Mouse (Mus musculus) neural tube, embryonic 13.5 days (tissue): ENCODE measurements at regions not wholly inside any gene's neighbourhood (a gene's known extent, or its start where the extent isn't known, plus 50 kb on each side); places are given as distances from the start of the nearest gene placed in this dataset.

Experiments
- ATAC-seq: fragments of 200-750 bp; cut with Nextera tagmentation; 2 replicates; pipeline ENCODE4 v1.8.0; 2017; ENCODE audit warnings: low read depth, mild to moderate bottlenecking, moderate TSS enrichment, moderate library complexity
- H3K27ac ChIP-seq: fragments of 300-500 bp; sonication (generic); replicated peaks from 2 replicates; pipeline ENCODE4 v1.5.1; 2015; ENCODE audit warnings: moderate library complexity, mild to moderate bottlenecking, inconsistent platforms
- H3K27me3 ChIP-seq: fragments of 300-500 bp; sonication (generic); 2 replicates; pipeline ENCODE4 v1.6.1; 2015; ENCODE audit warnings: mild to moderate bottlenecking, inconsistent platforms
- H3K36me3 ChIP-seq: fragments of 300-500 bp; sonication (generic); 2 replicates; pipeline ENCODE4 v1.6.1; 2015; ENCODE audit warnings: mild to moderate bottlenecking, inconsistent platforms
- H3K4me1 ChIP-seq: fragments of 300-500 bp; sonication (generic); replicated peaks from 2 replicates; pipeline ENCODE4 v1.6.1; 2015; ENCODE audit warnings: inconsistent platforms
- H3K4me2 ChIP-seq: fragments of 300-500 bp; sonication (generic); 2 replicates; pipeline ENCODE4 v1.6.1; 2015; ENCODE audit warnings: inconsistent platforms, mild to moderate bottlenecking, moderate library complexity
- H3K4me3 ChIP-seq: fragments of 300-500 bp; sonication (generic); 2 replicates; pipeline ENCODE4 v1.5.1; 2015; ENCODE audit warnings: mild to moderate bottlenecking, inconsistent platforms
- H3K9ac ChIP-seq: fragments of 300-500 bp; sonication (generic); 2 replicates; pipeline ENCODE4 v1.6.1; 2015; ENCODE audit warnings: moderate library complexity, mild to moderate bottlenecking, inconsistent platforms
- H3K9me3 ChIP-seq: fragments of 300-500 bp; sonication (generic); 2 replicates; pipeline ENCODE4 v1.6.1; 2016; ENCODE audit warnings: inconsistent platforms
- WGBS: fragments of 180-500 bp; shearing (Covaris S2); methylation state at CpG from one replicate; pipeline ENCODE4 v1.1.7; 2015; 5-methylcytosine and 5-hydroxymethylcytosine counted together

GRCm38 (mm10) chr4:95166503-95166902 is 114.5 kb upstream of the Jun start:
- Histone ChIP-seq H3K9ac (no peak overlapping the region), H3K9me3 (no peaks in the 10 kb centered on the region), H3K27me3 (no peaks in the 10 kb centered on the region), H3K4me3 (no peak overlapping the region), H3K4me2 (no peak overlapping the region), H3K36me3 (no peaks in the 10 kb centered on the region), H3K27ac (no peak overlapping the region), H3K4me1 (peaks cover 3% of the 10 kb centered on the region; the same call in 1 of the 2 replicates)
- no peak for ATAC-seq
- WGBS = 84% methylated on average over 5 of the region's 5 CpGs

- Histone ChIP-seq H3K4me2 (no peak overlapping the region), H3K27me3 (no peaks in the 10 kb centered on the region), H3K4me3 (no peak overlapping the region), H3K36me3 (no peaks in the 10 kb centered on the region), H3K9ac (no peak overlapping the region), H3K4me1 (no peaks in the 10 kb centered on the region), H3K9me3 (no peaks in the 10 kb centered on the region), H3K27ac (no peak overlapping the region)
- no peak for ATAC-seq
- WGBS = 91% methylated on average over 1 of the region's 1 CpGs
These were observed 115.2 kb upstream of the Jun start for GRCm38 (mm10) chr4:95167216-95167615.

- Histone ChIP-seq H3K4me3 (no peak overlapping the region), H3K9ac (no peak overlapping the region), H3K27me3 (no peaks in the 10 kb centered on the region), H3K9me3 (no peaks in the 10 kb centered on the region), H3K4me1 (no peaks in the 10 kb centered on the region), H3K4me2 (no peak overlapping the region), H3K27ac (no peak overlapping the region), H3K36me3 (no peaks in the 10 kb centered on the region)
- 70% methylated on average over 2 of the region's 2 CpGs for WGBS
- ATAC-seq = no peak
These were observed 117.7 kb upstream of the Jun start for GRCm38 (mm10) chr4:95169702-95170101.

- Histone ChIP-seq H3K9me3 (no peaks in the 10 kb centered on the region), H3K4me3 (no peak overlapping the region), H3K4me2 (no peak overlapping the region), H3K4me1 (no peaks in the 10 kb centered on the region), H3K9ac (no peak overlapping the region), H3K36me3 (no peaks in the 10 kb centered on the region), H3K27ac (no peak overlapping the region), H3K27me3 (no peaks in the 10 kb centered on the region)
- WGBS = 90% methylated on average over 2 of the region's 2 CpGs
- ATAC-seq = no peak
These were observed 125.7 kb upstream of the Jun start for GRCm38 (mm10) chr4:95177753-95178152.

- H3K4me3 ChIP-seq = no peak overlapping the region
- 65% methylated on average over 3 of the region's 3 CpGs for WGBS
- no peaks in the 10 kb centered on the region for H3K36me3 ChIP-seq
- H3K9me3 ChIP-seq = no peaks in the 10 kb centered on the region
- no peaks in the 10 kb centered on the region for H3K4me1 ChIP-seq
- no peak overlapping the region for H3K27ac ChIP-seq
- no peak for ATAC-seq
- no peak overlapping the region for H3K4me2 ChIP-seq
- H3K27me3 ChIP-seq = no peaks in the 10 kb centered on the region
- no peak overlapping the region for H3K9ac ChIP-seq
These were observed 126.4 kb upstream of the Jun start for GRCm38 (mm10) chr4:95178467-95178866.

- no peak overlapping the region for H3K4me2 ChIP-seq
- no peak overlapping the region for H3K27ac ChIP-seq
- H3K4me3 ChIP-seq = no peak overlapping the region
- H3K27me3 ChIP-seq = no peaks in the 10 kb centered on the region
- no peak overlapping the region for H3K9ac ChIP-seq
- no peaks in the 10 kb centered on the region for H3K36me3 ChIP-seq
- WGBS = 68% methylated on average over 8 of the region's 8 CpGs
- no peaks in the 10 kb centered on the region for H3K9me3 ChIP-seq
- H3K4me1 ChIP-seq = no peaks in the 10 kb centered on the region
- no peak for ATAC-seq
These were observed 126.9 kb upstream of the Jun start for GRCm38 (mm10) chr4:95178900-95179299.

GRCm38 (mm10) chr4:95180446-95180845 is 128.4 kb upstream of the Jun start:
- Histone ChIP-seq H3K4me1 (no peaks in the 10 kb centered on the region), H3K4me3 (no peak overlapping the region), H3K27ac (no peak overlapping the region), H3K4me2 (no peak overlapping the region), H3K9ac (no peak overlapping the region), H3K36me3 (no peaks in the 10 kb centered on the region), H3K9me3 (no peaks in the 10 kb centered on the region), H3K27me3 (no peaks in the 10 kb centered on the region)
- WGBS = 94% methylated on average over 5 of the region's 5 CpGs
- no peak for ATAC-seq

GRCm38 (mm10) chr4:95180999-95181398 is 129.0 kb upstream of the Jun start:
- H3K4me3 ChIP-seq = no peak overlapping the region
- no peak for ATAC-seq
- H3K27ac ChIP-seq = no peak overlapping the region
- H3K4me2 ChIP-seq = no peak overlapping the region
- no peaks in the 10 kb centered on the region for H3K9me3 ChIP-seq
- no peaks in the 10 kb centered on the region for H3K27me3 ChIP-seq
- H3K9ac ChIP-seq = no peak overlapping the region
- no peaks in the 10 kb centered on the region for H3K4me1 ChIP-seq
- H3K36me3 ChIP-seq = no peaks in the 10 kb centered on the region

- 86% methylated on average over 4 of the region's 4 CpGs for WGBS
- Histone ChIP-seq H3K4me3 (no peak overlapping the region), H3K27me3 (no peaks in the 10 kb centered on the region), H3K36me3 (no peaks in the 10 kb centered on the region), H3K4me2 (no peak overlapping the region), H3K4me1 (no peaks in the 10 kb centered on the region), H3K27ac (no peak overlapping the region), H3K9ac (no peak overlapping the region), H3K9me3 (no peaks in the 10 kb centered on the region)
- no peak for ATAC-seq
These were observed 132.2 kb upstream of the Jun start for GRCm38 (mm10) chr4:95184180-95184579.

- Histone ChIP-seq H3K36me3 (no peaks in the 10 kb centered on the region), H3K27ac (no peak overlapping the region), H3K4me2 (no peak overlapping the region), H3K4me1 (no peaks in the 10 kb centered on the region), H3K27me3 (no peaks in the 10 kb centered on the region), H3K4me3 (no peak overlapping the region), H3K9ac (no peak overlapping the region), H3K9me3 (no peaks in the 10 kb centered on the region)
- no peak for ATAC-seq
- 60% methylated on average over 14 of the region's 14 CpGs for WGBS
These were observed 133.3 kb upstream of the Jun start for GRCm38 (mm10) chr4:95185113-95185915.

GRCm38 (mm10) chr4:95185916-95186200 is 133.8 kb upstream of the Jun start:
- Histone ChIP-seq H3K27me3 (no peaks in the 10 kb centered on the region), H3K9me3 (no peaks in the 10 kb centered on the region), H3K4me3 (no peak overlapping the region), H3K9ac (no peak overlapping the region), H3K4me2 (no peak overlapping the region), H3K36me3 (no peaks in the 10 kb centered on the region), H3K4me1 (no peaks in the 10 kb centered on the region), H3K27ac (no peak overlapping the region)
- ATAC-seq = no peak
- WGBS = 70% methylated on average over 3 of the region's 3 CpGs

- Histone ChIP-seq H3K36me3 (no peaks in the 10 kb centered on the region), H3K9ac (no peak overlapping the region), H3K4me1 (no peaks in the 10 kb centered on the region), H3K27me3 (no peaks in the 10 kb centered on the region), H3K4me2 (no peak overlapping the region), H3K27ac (no peak overlapping the region), H3K4me3 (no peak overlapping the region), H3K9me3 (no peaks in the 10 kb centered on the region)
- no peak for ATAC-seq
- WGBS = 87% methylated on average over 3 of the region's 3 CpGs
These were observed 136.1 kb upstream of the Jun start for GRCm38 (mm10) chr4:95188107-95188506.

GRCm38 (mm10) chr4:95191654-95192406 is 139.8 kb upstream of the Jun start:
- WGBS = 84% methylated on average over 7 of the region's 7 CpGs
- no peak for ATAC-seq
- H3K36me3 ChIP-seq = no peaks in the 10 kb centered on the region
- no peaks in the 10 kb centered on the region for H3K9me3 ChIP-seq
- H3K9ac ChIP-seq = no peak overlapping the region
- H3K27me3 ChIP-seq = no peaks in the 10 kb centered on the region
- no peak overlapping the region for H3K4me2 ChIP-seq
- H3K4me3 ChIP-seq = no peak overlapping the region
- no peak overlapping the region for H3K27ac ChIP-seq
- H3K4me1 ChIP-seq = no peaks in the 10 kb centered on the region
